Mouse (Mus musculus) heart, embryonic 13.5 days (tissue): ENCODE results near the gene Stra6. TPM values are rescaled to one million over a fixed set of nuclear protein-coding genes. Genes with fewer than 3 reads are reported as not detected.

ENCODE experiments used
- ATAC-seq: fragments of 200-750 bp; cut with Nextera tagmentation; 2 replicates; pipeline ENCODE4 v1.8.0; 2017; ENCODE audit warnings: moderate TSS enrichment; ENCODE audit not compliant: insufficient number of reproducible peaks, low FRiP score, low TSS enrichment; ENCODE audit errors: extremely low read depth
- H3K27ac ChIP-seq: fragments of 300-500 bp; sonication (generic); replicated peaks from 2 replicates; pipeline ENCODE4 v1.5.1; 2015; ENCODE audit warnings: moderate library complexity, mild to moderate bottlenecking, inconsistent platforms
- H3K27me3 ChIP-seq: fragments of 300-500 bp; sonication (generic); replicated peaks from 2 replicates; pipeline ENCODE4 v1.6.1; 2015; ENCODE audit warnings: mild to moderate bottlenecking, inconsistent platforms
- H3K36me3 ChIP-seq: fragments of 300-500 bp; sonication (generic); 2 replicates; pipeline ENCODE4 v1.6.1; 2015; ENCODE audit warnings: mild to moderate bottlenecking, inconsistent platforms
- H3K4me1 ChIP-seq: fragments of 300-500 bp; sonication (generic); 2 replicates; pipeline ENCODE4 v1.6.1; 2015; ENCODE audit warnings: inconsistent platforms
- H3K4me2 ChIP-seq: fragments of 300-500 bp; sonication (generic); 2 replicates; pipeline ENCODE4 v1.6.1; 2015; ENCODE audit warnings: inconsistent platforms, mild to moderate bottlenecking, moderate library complexity
- H3K4me3 ChIP-seq: fragments of 300-500 bp; sonication (generic); 2 replicates; pipeline ENCODE4 v1.5.1; 2015; ENCODE audit warnings: moderate library complexity, mild to moderate bottlenecking, inconsistent platforms
- H3K9ac ChIP-seq: fragments of 300-500 bp; sonication (generic); 2 replicates; pipeline ENCODE4 v1.6.1; 2015; ENCODE audit warnings: inconsistent platforms, mild to moderate bottlenecking, moderate library complexity
- H3K9me3 ChIP-seq: fragments of 300-500 bp; sonication (generic); 2 replicates; pipeline ENCODE4 v1.6.1; 2016; ENCODE audit warnings: inconsistent platforms
- WGBS: fragments of 180-500 bp; shearing (Covaris S2); methylation state at CpG from one replicate; pipeline ENCODE4 v1.1.7; 2015; ENCODE audit warnings: mixed read lengths; 5-methylcytosine and 5-hydroxymethylcytosine counted together
- polyA plus RNA-seq: library from polyadenylated mRNA; unstranded; fragments of >200 nt; fragmentation: Nextera tagmentation; extraction: Ambion mirVana; gene quantifications from 2 replicates; pipeline ENCODE4 v1.2.1, GENCODE M21; 2015

Gene Stra6
- polyA plus RNA-seq, 1 experiment from 2014 or later, result 1.8 TPM

DNA sequence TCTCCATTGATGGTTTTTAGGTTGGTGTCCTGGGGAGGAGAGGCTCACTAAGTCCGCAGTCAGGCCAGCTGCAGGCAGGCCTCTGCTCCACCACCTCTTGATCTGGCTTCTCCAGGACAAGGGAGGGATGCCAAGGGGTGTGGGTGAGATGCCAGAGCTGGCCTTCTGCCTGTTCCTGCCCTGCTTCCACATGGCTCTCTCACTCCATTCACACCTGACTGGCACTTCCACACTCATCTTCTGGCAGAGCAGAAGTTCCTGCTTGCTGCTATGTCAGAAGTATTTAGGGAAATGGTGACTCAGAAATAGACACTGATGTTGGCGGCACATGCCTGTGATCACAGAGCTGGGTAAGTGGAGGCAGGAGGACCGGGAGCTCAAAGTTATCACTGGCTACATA, 4.0 kb downstream of the Stra6 start:
- H3K27ac ChIP-seq, result no peak overlapping the region
- WGBS, result 71% methylated on average over 3 of the region's 3 CpGs
- no peaks in the 10 kb centered on the region for H3K9me3 ChIP-seq
- H3K4me3 ChIP-seq, result no peak overlapping the region
- H3K36me3 ChIP-seq, result no peaks in the 10 kb centered on the region
- H3K4me2 ChIP-seq, result no peak overlapping the region
- H3K9ac ChIP-seq, result no peak overlapping the region
- peaks cover 29% of the 10 kb centered on the region for H3K4me1 ChIP-seq
- peaks cover 81% of the 10 kb centered on the region for H3K27me3 ChIP-seq
- ATAC-seq, result no peak

- ATAC-seq, result no peak
- peaks cover 79% of the 10 kb centered on the region for H3K27me3 ChIP-seq
- 33% methylated on average over 3 of the region's 3 CpGs for WGBS
These were observed 11.0 kb downstream of the Stra6 start for GRCm38 (mm10) chr9:58074561-58074960.

DNA sequence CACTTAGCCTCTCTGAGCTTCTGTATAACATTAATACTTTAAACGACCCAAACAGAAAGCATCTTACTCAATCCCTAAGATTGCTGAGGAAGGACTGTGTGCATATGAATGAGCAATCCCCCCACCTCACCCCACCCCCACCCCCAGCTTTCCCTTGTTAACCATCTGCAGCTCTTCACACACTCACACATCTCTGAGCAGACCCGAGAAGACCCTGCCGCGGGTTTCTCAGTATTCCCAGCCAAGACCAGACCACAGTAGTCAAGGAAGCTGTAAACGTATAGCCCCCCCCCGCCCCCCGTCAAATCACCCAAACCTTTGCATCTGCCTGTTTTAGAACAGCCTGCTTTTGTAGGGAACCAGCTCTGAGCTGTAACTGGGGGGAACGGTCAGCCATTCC, 21.0 kb downstream of the Stra6 start:
- no peak overlapping the region for H3K27ac ChIP-seq
- H3K4me2 ChIP-seq, result no peak overlapping the region
- H3K36me3 ChIP-seq, result no peaks in the 10 kb centered on the region
- no peak overlapping the region for H3K4me3 ChIP-seq
- peaks cover 82% of the 10 kb centered on the region for H3K27me3 ChIP-seq
- no peak for ATAC-seq
- H3K4me1 ChIP-seq, result peaks cover 20% of the 10 kb centered on the region
- H3K9ac ChIP-seq, result no peak overlapping the region
- no peaks in the 10 kb centered on the region for H3K9me3 ChIP-seq
- WGBS, result 18% methylated on average over 8 of the region's 8 CpGs

More at GRCm38 (mm10) chr9:58074561-58074960, 11.0 kb downstream of the Stra6 start:
- Histone ChIP-seq H3K4me1 (0 out of 2 replicates have a peak, but pooled peaks cover 5% of the 10 kb centered on the region), H3K4me3 (no peak overlapping the region), H3K36me3 (no peaks in the 10 kb centered on the region), H3K27ac (no peak overlapping the region), H3K9me3 (no peaks in the 10 kb centered on the region), H3K4me2 (no peak overlapping the region), H3K9ac (no peak overlapping the region)

GRCm38 (mm10) chr9:58085074-58085473, 21.5 kb downstream of the Stra6 start:
- Histone ChIP-seq H3K36me3 (no peaks in the 10 kb centered on the region), H3K27ac (no peak overlapping the region), H3K27me3 (peaks cover 84% of the 10 kb centered on the region), H3K4me1 (peaks cover 20% of the 10 kb centered on the region), H3K4me2 (no peak overlapping the region), H3K9ac (no peak overlapping the region), H3K9me3 (no peaks in the 10 kb centered on the region), H3K4me3 (no peak overlapping the region)
- no peak for ATAC-seq
- 24% methylated on average over 2 of the region's 2 CpGs for WGBS

- Histone ChIP-seq H3K36me3 (no peaks in the 10 kb centered on the region), H3K27me3 (peaks cover 87% of the 10 kb centered on the region), H3K27ac (no peak overlapping the region), H3K9ac (no peak overlapping the region), H3K4me3 (no peak overlapping the region), H3K4me2 (no peak overlapping the region), H3K4me1 (peaks cover 20% of the 10 kb centered on the region), H3K9me3 (no peaks in the 10 kb centered on the region)
- no peak for ATAC-seq
- 33% methylated on average over 9 of the region's 9 CpGs for WGBS
These were observed 22.6 kb downstream of the Stra6 start for GRCm38 (mm10) chr9:58086203-58086602.

- no peaks in the 10 kb centered on the region for H3K9me3 ChIP-seq
- peaks cover 87% of the 10 kb centered on the region for H3K27me3 ChIP-seq
- H3K4me2 ChIP-seq, result no peak overlapping the region
- ATAC-seq, result no peak
- no peak overlapping the region for H3K4me3 ChIP-seq
- H3K4me1 ChIP-seq, result peaks cover 22% of the 10 kb centered on the region
- WGBS, result 62% methylated on average over 7 of the region's 7 CpGs
- no peak overlapping the region for H3K27ac ChIP-seq
- H3K9ac ChIP-seq, result no peak overlapping the region
- H3K36me3 ChIP-seq, result no peaks in the 10 kb centered on the region
These were observed 23.3 kb downstream of the Stra6 start for GRCm38 (mm10) chr9:58086861-58087260.

- no peaks in the 10 kb centered on the region for H3K36me3 ChIP-seq
- no peaks in the 10 kb centered on the region for H3K9me3 ChIP-seq
- H3K4me3 ChIP-seq, result no peak overlapping the region
- H3K9ac ChIP-seq, result no peak overlapping the region
- peaks cover 25% of the 10 kb centered on the region for H3K4me1 ChIP-seq
- no peak overlapping the region for H3K4me2 ChIP-seq
- peaks cover 87% of the 10 kb centered on the region for H3K27me3 ChIP-seq
- WGBS, result 58% methylated on average over 7 of the region's 7 CpGs
- no peak overlapping the region for H3K27ac ChIP-seq
- ATAC-seq, result no peak
These were observed 23.9 kb downstream of the Stra6 start for GRCm38 (mm10) chr9:58087277-58087998.

- 42% methylated on average over 4 of the region's 4 CpGs for WGBS
These were observed 28.2 kb downstream of the Stra6 start for GRCm38 (mm10) chr9:58091623-58092425.

DNA sequence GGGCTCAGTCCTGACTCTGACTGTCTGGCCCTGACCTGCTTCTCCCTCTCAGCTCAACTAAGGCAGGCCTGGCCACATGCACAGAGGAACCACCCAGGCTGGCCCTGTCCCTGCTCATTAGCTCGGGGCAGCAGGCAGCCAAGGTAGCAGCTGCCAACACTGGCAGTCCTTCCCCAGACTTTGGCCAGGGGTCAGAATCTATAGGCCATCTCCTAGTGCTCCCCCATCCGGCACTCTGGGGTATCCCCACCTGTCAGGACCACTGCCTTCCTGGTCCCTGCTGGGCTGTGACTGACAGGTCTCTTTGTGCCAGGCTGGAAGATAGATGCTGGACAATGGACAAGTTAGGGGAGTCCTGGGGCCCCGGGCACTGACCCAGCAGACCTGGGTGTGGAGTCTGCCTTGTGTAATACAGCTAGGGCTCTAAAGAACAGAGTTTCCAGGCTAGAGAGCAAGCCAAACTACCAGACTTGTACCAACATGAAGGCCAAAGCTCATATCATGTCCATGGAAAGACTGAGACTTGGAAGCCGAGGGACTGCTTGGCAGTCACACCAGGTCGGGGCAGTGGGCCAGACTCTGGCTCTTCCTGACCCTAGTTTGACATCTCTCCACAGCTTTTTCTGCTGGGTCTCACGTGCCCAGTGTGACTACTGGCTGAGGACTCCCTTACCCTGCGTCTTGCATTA, 29.1 kb downstream of the Stra6 start:
- H3K27ac ChIP-seq, result no peak overlapping the region
- no peak for ATAC-seq
- peaks cover 62% of the 10 kb centered on the region for H3K27me3 ChIP-seq
- no peak overlapping the region for H3K4me3 ChIP-seq
- H3K9me3 ChIP-seq, result no peaks in the 10 kb centered on the region
- H3K9ac ChIP-seq, result no peak overlapping the region
- H3K4me1 ChIP-seq, result 0 out of 2 replicates have a peak, but pooled peaks cover 5% of the 10 kb centered on the region
- H3K4me2 ChIP-seq, result no peak overlapping the region
- H3K36me3 ChIP-seq, result no peaks in the 10 kb centered on the region
- WGBS, result 75% methylated on average over 7 of the region's 7 CpGs

More at GRCm38 (mm10) chr9:58091623-58092425, 28.2 kb downstream of the Stra6 start:
- Histone ChIP-seq H3K27me3 (peaks cover 62% of the 10 kb centered on the region), H3K9me3 (no peaks in the 10 kb centered on the region), H3K36me3 (no peaks in the 10 kb centered on the region), H3K9ac (no peak overlapping the region), H3K4me3 (no peak overlapping the region), H3K27ac (no peak overlapping the region), H3K4me2 (no peak overlapping the region), H3K4me1 (0 out of 2 replicates have a peak, but pooled peaks cover 5% of the 10 kb centered on the region)
- ATAC-seq, result no peak

DNA sequence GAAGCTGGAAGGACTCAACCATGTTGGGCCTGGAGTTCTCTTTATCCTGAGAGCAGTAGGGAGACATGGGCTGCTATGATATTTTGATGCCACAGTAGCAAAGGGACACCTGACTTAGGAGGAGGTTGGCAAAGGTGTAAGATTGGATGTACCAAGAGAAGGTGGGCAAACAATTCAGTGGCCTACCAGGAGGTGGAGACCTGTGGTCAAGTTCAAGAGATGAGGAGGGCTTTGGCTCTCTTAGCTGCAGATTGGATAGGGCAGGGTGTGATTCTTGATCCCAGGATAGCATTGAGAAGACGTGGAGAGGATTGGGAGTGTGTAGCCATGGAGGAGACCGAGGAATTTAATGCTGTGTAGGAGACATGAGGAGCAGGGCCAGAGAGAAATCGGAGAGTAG, 30.2 kb downstream of the Stra6 start:
- Histone ChIP-seq H3K4me2 (no peak overlapping the region), H3K27me3 (peaks cover 63% of the 10 kb centered on the region), H3K27ac (no peak overlapping the region), H3K36me3 (no peaks in the 10 kb centered on the region), H3K4me3 (no peak overlapping the region), H3K4me1 (0 out of 2 replicates have a peak, but pooled peaks cover 5% of the 10 kb centered on the region), H3K9me3 (no peaks in the 10 kb centered on the region), H3K9ac (no peak overlapping the region)
- no peak for ATAC-seq
- 55% methylated on average over 3 of the region's 3 CpGs for WGBS

DNA sequence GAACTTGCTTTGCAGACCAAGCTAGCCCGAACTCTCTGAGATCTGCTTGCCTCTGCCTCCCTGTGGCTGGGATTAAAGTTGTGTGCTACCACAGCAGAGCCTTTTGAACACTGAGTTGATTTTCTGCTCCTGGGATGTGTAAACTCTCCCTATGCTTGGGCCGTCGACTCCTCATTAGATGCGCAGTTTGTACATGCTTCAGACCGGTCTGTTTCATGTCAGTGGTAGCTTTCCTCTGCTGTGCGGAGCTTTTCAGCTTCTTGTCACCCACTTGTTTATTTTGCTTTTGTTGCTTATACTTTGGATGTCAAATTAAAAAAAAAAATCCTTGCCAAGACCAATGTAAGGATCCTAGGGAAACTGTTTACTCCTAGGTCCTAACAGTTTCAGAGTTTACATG, 32.4 kb downstream of the Stra6 start:
- WGBS, result 67% methylated on average over 6 of the region's 6 CpGs
- Histone ChIP-seq H3K4me3 (no peak overlapping the region), H3K9me3 (no peaks in the 10 kb centered on the region), H3K4me1 (peaks cover 13% of the 10 kb centered on the region), H3K27ac (no peak overlapping the region), H3K4me2 (no peak overlapping the region), H3K36me3 (no peaks in the 10 kb centered on the region), H3K9ac (no peak overlapping the region), H3K27me3 (peaks cover 55% of the 10 kb centered on the region)
- no peak for ATAC-seq
